Comparison of ENCODE assay signal across 8 mouse cellular contexts in genomic region chr11:97987551-97988526, GRCm38 (mm10). TPM values are rescaled to one million over a fixed set of nuclear protein-coding genes. Genes with fewer than 3 reads are reported as not detected.
A peak's percentile ranks its signal among the peaks of the same experiment; 100 is the strongest.
DNase-seq lines count a peak whose midpoint lies in the region; ATAC-seq and TF ChIP-seq lines count a peak whose summit lies in the region.

No protein-coding gene starts in this region.

- no peaks in the 10 kb centered on the region for H3K36me3 ChIP-seq in heart, embryonic 10.5 days
- no peaks in the 10 kb centered on the region for H3K36me3 ChIP-seq in kidney, embryonic 15.5 days

- peak overlapping the region; percentile 82 for H3K27ac ChIP-seq in bone marrow macrophage, adult 2 months (ENCODE audit: insufficient read depth, low read depth, low read length)
- peak overlapping the region; percentile 66 for H3K27ac ChIP-seq in embryonic fibroblast, embryonic 13.5 days (ENCODE audit: insufficient read depth, low read length)
- peak overlapping the region; percentile 90 for H3K27ac ChIP-seq in heart, embryonic 10.5 days
- peak overlapping the region; percentile 93 for H3K27ac ChIP-seq in kidney, embryonic 15.5 days

- TF ChIP-seq CTCF in bone marrow macrophage, adult 2 months (IDR thresholded peaks at IDR 0.05; ENCODE audit: low read depth, low read length), result peak; percentile 52
- TF ChIP-seq CTCF in embryonic fibroblast, embryonic 13.5 days (IDR thresholded peaks at IDR 0.05; ENCODE audit: borderline replicate concordance, insufficient read depth, low read length), result peak; percentile 75

- H3K4me1 ChIP-seq in bone marrow macrophage, adult 2 months (ENCODE audit: control insufficient read depth, insufficient read depth, low read length), result peaks cover 39% of the 10 kb centered on the region
- peaks cover 3% of the 10 kb centered on the region; the same call in 1 of the 2 replicates for H3K4me1 ChIP-seq in embryonic fibroblast, embryonic 13.5 days (ENCODE audit: control insufficient read depth, insufficient read depth, low read length)
- H3K4me1 ChIP-seq in heart, embryonic 10.5 days, result peaks cover 33% of the 10 kb centered on the region
- H3K4me1 ChIP-seq in kidney, embryonic 15.5 days, result peaks cover 37% of the 10 kb centered on the region

- ATAC-seq in kidney, embryonic 15.5 days (replicated peaks; ENCODE audit: low FRiP score), result peak; percentile 77
- peak; percentile 68 for ATAC-seq in monocyte, adult 5-6 weeks (replicated peaks; ENCODE audit: insufficient number of reproducible peaks, low FRiP score, low TSS enrichment, poor library complexity, severe bottlenecking)

- H3K9me3 ChIP-seq in heart, embryonic 10.5 days, result no peaks in the 10 kb centered on the region
- no peaks in the 10 kb centered on the region for H3K9me3 ChIP-seq in kidney, embryonic 15.5 days (replicated peaks)

- no peak for TF ChIP-seq POLR2A in bone marrow macrophage, adult 2 months (IDR thresholded peaks at IDR 0.05; ENCODE audit: borderline replicate concordance, low read depth, low read length)
- TF ChIP-seq POLR2A in embryonic fibroblast, embryonic 13.5 days (IDR thresholded peaks at IDR 0.05; ENCODE audit: low read depth, low read length), result peak; percentile 73

- DNase-seq in A20 (ENCODE audit: low read depth, low spot score) (peak; percentile 97), liver (peak; percentile 91)
- DNase-seq in heart, embryonic 10.5 days (ENCODE audit: low spot score), result peak; percentile 97
- peak; percentile 93 to 98 for DNase-seq in spleen, postnatal 4 days (ENCODE audit: low spot score in 2 of 2)

- H3K4me2 ChIP-seq in kidney, embryonic 15.5 days, result peak overlapping the region; percentile 90

- peaks cover 62% of the 10 kb centered on the region for H3K27me3 ChIP-seq in heart, embryonic 10.5 days (ENCODE audit: insufficient read depth, poor library complexity, severe bottlenecking)
- peaks cover 31% of the 10 kb centered on the region for H3K27me3 ChIP-seq in kidney, embryonic 15.5 days

- peak overlapping the region; percentile 81 for H3K9ac ChIP-seq in kidney, embryonic 15.5 days

- under 1% methylated on average over 42 of the region's 42 CpGs for WGBS in heart, embryonic 10.5 days
- WGBS in kidney, embryonic 15.5 days, result under 1% methylated on average over 42 of the region's 42 CpGs

- peak overlapping the region; percentile 83 for H3K4me3 ChIP-seq in bone marrow macrophage, adult 2 months (ENCODE audit: insufficient read depth, low read length)
- H3K4me3 ChIP-seq in embryonic fibroblast, embryonic 13.5 days (ENCODE audit: insufficient read depth, low read length), result peak overlapping the region; percentile 96
- peak overlapping the region; percentile 94 for H3K4me3 ChIP-seq in heart, embryonic 10.5 days
- peak overlapping the region; percentile 87 for H3K4me3 ChIP-seq in kidney, embryonic 15.5 days (replicated peaks)

RNA-seq across cellular contexts. Expression of gene Plxdc1, which starts 1.6 kb away (rescaled TPM):
- polyA plus RNA-seq in bone marrow macrophage, adult 2 months (2012; ENCODE audit: insufficient read depth, insufficient read length, missing spikeins), result 25.5 and 30.4 TPM in 2 replicates
- 0.68 and 0.86 TPM in 2 replicates for polyA plus RNA-seq in embryonic fibroblast, embryonic 13.5 days (2011; ENCODE audit: insufficient read length, low read depth, missing spikeins)
- not detected in 2 replicates for polyA plus RNA-seq in heart, embryonic 10.5 days (2016; fragmentation: Nextera tagmentation; extraction: Ambion mirVana)
- 1.7 and 2.0 TPM in 2 replicates for polyA plus RNA-seq in kidney, embryonic 15.5 days (2015; fragmentation: Nextera tagmentation; extraction: Ambion mirVana)
- total RNA-seq in monocyte, adult 5-6 weeks (2017), result 1.6 to 2.8 TPM (median 2.4 TPM) in 3 replicates

RNA-seq across cellular contexts. Expression of gene Arl5c, which starts 8.1 kb away (rescaled TPM):
- 128 and 134 TPM in 2 replicates for polyA plus RNA-seq in bone marrow macrophage, adult 2 months (2012; ENCODE audit: insufficient read depth, insufficient read length, missing spikeins)
- 2.2 and 3.8 TPM in 2 replicates for polyA plus RNA-seq in embryonic fibroblast, embryonic 13.5 days (2011; ENCODE audit: insufficient read length, low read depth, missing spikeins)
- 9.8 and 15.7 TPM in 2 replicates for polyA plus RNA-seq in heart, embryonic 10.5 days (2016; fragmentation: Nextera tagmentation; extraction: Ambion mirVana)
- polyA plus RNA-seq in kidney, embryonic 15.5 days (2015; fragmentation: Nextera tagmentation; extraction: Ambion mirVana), result 9.9 and 10.1 TPM in 2 replicates
- 67.7 to 97.0 TPM (median 83.6 TPM) in 3 replicates for total RNA-seq in monocyte, adult 5-6 weeks (2017)

RNA-seq across cellular contexts. Expression of gene Cacnb1, which starts 35.0 kb away (rescaled TPM):
- polyA plus RNA-seq in bone marrow macrophage, adult 2 months (2012; ENCODE audit: insufficient read depth, insufficient read length, missing spikeins), result 9.6 and 9.7 TPM in 2 replicates
- polyA plus RNA-seq in embryonic fibroblast, embryonic 13.5 days (2011; ENCODE audit: insufficient read length, low read depth, missing spikeins), result 4.9 and 7.1 TPM in 2 replicates
- 4.6 and 5.3 TPM in 2 replicates for polyA plus RNA-seq in heart, embryonic 10.5 days (2016; fragmentation: Nextera tagmentation; extraction: Ambion mirVana)
- 14.6 and 15.2 TPM in 2 replicates for polyA plus RNA-seq in kidney, embryonic 15.5 days (2015; fragmentation: Nextera tagmentation; extraction: Ambion mirVana)
- 1.6 to 3.5 TPM (median 3.3 TPM) in 3 replicates for total RNA-seq in monocyte, adult 5-6 weeks (2017)

RNA-seq across cellular contexts. Expression of gene Rpl19, which starts 38.7 kb away (rescaled TPM):
- 1,270 and 1,466 TPM in 2 replicates for polyA plus RNA-seq in bone marrow macrophage, adult 2 months (2012; ENCODE audit: insufficient read depth, insufficient read length, missing spikeins)
- 1,914 and 2,034 TPM in 2 replicates for polyA plus RNA-seq in embryonic fibroblast, embryonic 13.5 days (2011; ENCODE audit: insufficient read length, low read depth, missing spikeins)
- polyA plus RNA-seq in heart, embryonic 10.5 days (2016; fragmentation: Nextera tagmentation; extraction: Ambion mirVana), result 867 and 1,011 TPM in 2 replicates
- polyA plus RNA-seq in kidney, embryonic 15.5 days (2015; fragmentation: Nextera tagmentation; extraction: Ambion mirVana), result 1,072 and 1,152 TPM in 2 replicates
- 1,171 to 1,260 TPM (median 1,185 TPM) in 3 replicates for total RNA-seq in monocyte, adult 5-6 weeks (2017)

Comparison
In these comparisons a context has a peak if more than half of its experiments do, and no peak if none do; other contexts are left out.
1. Peak in every context shown above with its lines: DNase-seq, ATAC-seq, H3K4me3 ChIP-seq and H3K27ac ChIP-seq.